Mouse (Mus musculus) CH12.LX (cell line): ENCODE measurements around the gene Igll1. TPM values are rescaled to one million over a fixed set of nuclear protein-coding genes. Genes with fewer than 3 reads are reported as not detected.

Experiments used
- DNase-seq: peaks from one replicate; pipeline ENCODE4 v3.0.0-alpha.2; 2013; ENCODE audit errors: extremely low read depth
- H3K27ac ChIP-seq: 2 replicates; pipeline ENCODE4 v1.5.1; 2012; ENCODE audit warnings: low read depth, mild to moderate bottlenecking, control low read depth, moderate library complexity; ENCODE audit not compliant: insufficient read depth
- H3K27me3 ChIP-seq: replicated peaks from 2 replicates; pipeline ENCODE3; 2012; ENCODE audit warnings: inconsistent platforms
- H3K36me3 ChIP-seq, 2 experiments: replicated peaks in 1 of 2; 2 replicates each; pipeline versions ENCODE3 to v1.6.1; 2012; ENCODE audit warnings: inconsistent platforms in 1 of 2, low read length in 1 of 2, mild to moderate bottlenecking in 1 of 2, mixed read lengths in 1 of 2, moderate library complexity in 1 of 2; ENCODE audit not compliant: control insufficient read depth in 1 of 2, insufficient read depth in 1 of 2
- H3K4me1 ChIP-seq, 2 experiments: 2 replicates each; pipeline ENCODE4 v1.6.1; 2012; ENCODE audit warnings: inconsistent platforms in 1 of 2, moderate library complexity in 1 of 2; ENCODE audit not compliant: insufficient read depth in 2 of 2, control insufficient read depth in 1 of 2
- H3K4me2 ChIP-seq: 2 replicates; pipeline ENCODE4 v1.6.1; 2012; ENCODE audit warnings: low read depth, mild to moderate bottlenecking, control low read depth; ENCODE audit not compliant: poor library complexity, insufficient read depth, severe bottlenecking
- H3K4me3 ChIP-seq, 3 experiments: fragments of 150-350 bp in 1 of 3; sonication (generic) in 1 of 3; replicated peaks in 1 of 3; 2 replicates each; pipeline versions ENCODE3 to v1.5.1; 2011 to 2012; ENCODE audit warnings: low read depth in 2 of 3, low read length in 2 of 3, mild to moderate bottlenecking in 2 of 3, moderate library complexity in 2 of 3, control low read depth in 1 of 3, improper control_type of control experiment in 1 of 3, inconsistent platforms in 1 of 3, mixed read lengths in 1 of 3; ENCODE audit not compliant: poor library complexity in 1 of 3
- H3K79me2 ChIP-seq: replicated peaks from 2 replicates; pipeline ENCODE4 v1.6.1; 2012; ENCODE audit warnings: mild to moderate bottlenecking, moderate library complexity; ENCODE audit not compliant: control insufficient read depth, poor library complexity, insufficient read depth, severe bottlenecking; ENCODE audit errors: extremely low read depth
- H3K9ac ChIP-seq: 2 replicates; pipeline ENCODE4 v1.6.1; 2012; ENCODE audit warnings: low read depth, mild to moderate bottlenecking, control low read depth, moderate library complexity; ENCODE audit not compliant: insufficient read depth
- H3K9me3 ChIP-seq: replicated peaks from 2 replicates; pipeline ENCODE3; 2012; ENCODE audit warnings: low read length, inconsistent platforms, mixed read lengths
- BHLHE40 ChIP-seq: IDR thresholded peaks from 2 replicates; pipeline ENCODE4 v1.6.1; 2011; ENCODE audit warnings: mild to moderate bottlenecking, low read depth, low read length, improper control_type of control experiment
- CHD1 ChIP-seq: IDR thresholded peaks from 2 replicates; pipeline ENCODE4 v1.6.1; 2012; ENCODE audit warnings: low read depth, low read length, improper control_type of control experiment, inconsistent platforms
- ELF1 ChIP-seq: IDR thresholded peaks from 2 replicates; pipeline ENCODE4 v1.6.1; 2014; ENCODE audit warnings: low read depth, mild to moderate bottlenecking, inconsistent platforms, low read length, improper control_type of control experiment
- EP300 ChIP-seq: IDR thresholded peaks from 2 replicates; pipeline ENCODE4 v1.6.1; 2011; ENCODE audit warnings: low read length, improper control_type of control experiment
- ETS1 ChIP-seq: conservative IDR thresholded peaks from 2 replicates; pipeline ENCODE4 v1.6.1; 2012; ENCODE audit warnings: low read depth, mild to moderate bottlenecking, inconsistent platforms, low read length, improper control_type of control experiment, moderate library complexity
- GABPA ChIP-seq: IDR thresholded peaks from 2 replicates; pipeline ENCODE4 v1.6.1; 2012; ENCODE audit warnings: low read depth, low read length, improper control_type of control experiment, inconsistent platforms; ENCODE audit not compliant: insufficient replicate concordance
- HCFC1 ChIP-seq: IDR thresholded peaks from 2 replicates; pipeline ENCODE4 v1.6.1; 2012; ENCODE audit warnings: low read depth, mild to moderate bottlenecking, inconsistent platforms, low read length, improper control_type of control experiment
- IRF4 ChIP-seq: IDR thresholded peaks from 2 replicates; pipeline ENCODE4 v1.6.1; 2014; ENCODE audit warnings: low read depth, mild to moderate bottlenecking, inconsistent platforms, low read length, improper control_type of control experiment
- JUND ChIP-seq: conservative IDR thresholded peaks from 2 replicates; pipeline ENCODE4 v1.6.1; 2011; ENCODE audit warnings: low read depth, low read length, improper control_type of control experiment
- MAFK ChIP-seq: IDR thresholded peaks from 2 replicates; pipeline ENCODE4 v1.6.1; 2011; ENCODE audit warnings: low read length, improper control_type of control experiment; ENCODE audit not compliant: insufficient replicate concordance
- MAX ChIP-seq: IDR thresholded peaks from 2 replicates; pipeline ENCODE4 v1.6.1; 2011; ENCODE audit warnings: low read length, improper control_type of control experiment
- MAZ ChIP-seq: IDR thresholded peaks from 2 replicates; pipeline ENCODE4 v1.6.1; 2012; ENCODE audit warnings: low read depth, mild to moderate bottlenecking, inconsistent platforms, low read length, improper control_type of control experiment, moderate library complexity
- MEF2A ChIP-seq: IDR thresholded peaks from 2 replicates; pipeline ENCODE4 v1.6.1; 2014; ENCODE audit warnings: low read depth, mild to moderate bottlenecking, inconsistent platforms, low read length, improper control_type of control experiment, borderline replicate concordance
- MYC ChIP-seq: IDR thresholded peaks from 2 replicates; pipeline ENCODE4 v1.6.1; 2011; ENCODE audit warnings: low read depth, mild to moderate bottlenecking, improper control_type of control experiment, low read length
- NELFE ChIP-seq: IDR thresholded peaks from 2 replicates; pipeline ENCODE4 v1.6.1; 2011; ENCODE audit warnings: low read depth, low read length, improper control_type of control experiment
- PAX5 ChIP-seq: IDR thresholded peaks from 2 replicates; pipeline ENCODE4 v1.6.1; 2012; ENCODE audit warnings: low read length, inconsistent platforms, mixed read lengths
- POLR2A ChIP-seq: IDR thresholded peaks from 2 replicates; pipeline ENCODE4 v1.6.1; 2011; ENCODE audit warnings: low read depth, mild to moderate bottlenecking, improper control_type of control experiment, low read length
- POLR2AphosphoS2 ChIP-seq: IDR thresholded peaks from 2 replicates; pipeline ENCODE4 v1.6.1; 2011; ENCODE audit warnings: low read depth, low read length, improper control_type of control experiment
- SIN3A ChIP-seq: IDR thresholded peaks from 2 replicates; pipeline ENCODE4 v1.6.1; 2012; ENCODE audit warnings: low read length, improper control_type of control experiment, inconsistent platforms
- USF2 ChIP-seq: conservative IDR thresholded peaks from 2 replicates; pipeline ENCODE4 v1.6.1; 2011; ENCODE audit warnings: low read depth, low read length, improper control_type of control experiment
- ZC3H11A ChIP-seq: IDR thresholded peaks from 2 replicates; pipeline ENCODE4 v1.6.1; 2012; ENCODE audit warnings: low read depth, mild to moderate bottlenecking, inconsistent platforms, low read length, improper control_type of control experiment
- ZKSCAN1 ChIP-seq: IDR thresholded peaks from 2 replicates; pipeline ENCODE4 v1.6.1; 2012; ENCODE audit warnings: low read depth, inconsistent platforms, low read length, improper control_type of control experiment, borderline replicate concordance
- ZMIZ1 ChIP-seq: IDR thresholded peaks from 2 replicates; pipeline ENCODE4 v1.6.1; 2012; ENCODE audit warnings: low read depth, mild to moderate bottlenecking, inconsistent platforms, low read length, improper control_type of control experiment
- dilution Hi-C: fragments of 300-500 bp; cut with MboI; formaldehyde crosslinking; loops from 2 replicates; pipeline ENCODE4 v1.14.3; 2020; ENCODE audit warnings: low sequenced_read_pairs; ENCODE audit not compliant: extremely low pct_unique_long_range_greater_than_20kb, extremely low pct_ligation_motif_present
- in situ Hi-C: fragments of 300-500 bp; cut with MboI; formaldehyde crosslinking; loops from 3 replicates; pipeline ENCODE4 v1.14.3; 2019; ENCODE audit warnings: low sequenced_read_pairs, low pct_ligation_motif_present, low pct_unique_long_range_greater_than_20kb, mixed read lengths
- polyA plus RNA-seq: library from polyadenylated mRNA; unstranded; fragments of >175 nt; gene quantifications from 2 replicates; pipeline ENCODE4 v1.2.1, GENCODE M21; 2012; ENCODE audit warnings: low read depth; ENCODE audit not compliant: insufficient read length
- total RNA-seq, 2 experiments: library from RNA; depleted of rRNA; stranded (reverse); fragments of 300-350 nt in 1 of 2; fragments of >200 nt in 1 of 2; gene quantifications; 2 replicates each; pipeline ENCODE4 v1.2.3; 2012 to 2014

The Igll1 gene
- total and polyA plus RNA-seq, 3 experiments = not detected

- TF ChIP-seq MEF2A = peak; percentile 63
- no peak; the same call in 1 of the 2 replicates for TF ChIP-seq USF2
- TF ChIP-seq PAX5 = no peak
- peak; percentile 66 for TF ChIP-seq HCFC1
- TF ChIP-seq JUND = no peak
- peak; percentile 88 for TF ChIP-seq ELF1
- no peak for TF ChIP-seq EP300
- TF ChIP-seq ZKSCAN1 = no peak
Measured at GRCm38 (mm10) chr16:16896382-16897055, 32.7 kb upstream of the Igll1 start, which contains the start of gene Ppm1f (continued).

- in situ Hi-C loops (loop anchor here (5.0 kb wide), 1 partner anchor 34 kb away; the partner anchor contains the start of gene Igll1), dilution Hi-C loops (no loop called here)
- no peak for TF ChIP-seq IRF4
- no peak for TF ChIP-seq MAFK
- TF ChIP-seq BHLHE40 = peak; percentile 46; the same call in 1 of the 2 replicates
- TF ChIP-seq ZC3H11A = no peak
- TF ChIP-seq MYC = no peak
- 0 out of 2 replicates have a peak, but pooled peaks have one; percentile 20 for TF ChIP-seq ETS1
- no peak for TF ChIP-seq POLR2A
- TF ChIP-seq MAX = peak; percentile 5; the same call in 1 of the 2 replicates
- TF ChIP-seq EP300 = 0 out of 2 replicates have a peak, but pooled peaks have one; percentile 37
- TF ChIP-seq MAZ = peak; percentile 15; the same call in 1 of the 2 replicates
- TF ChIP-seq CHD1 = no peak
- Histone ChIP-seq H3K79me2 (no peaks in the 10 kb centered on the region), H3K9me3 (no peaks in the 10 kb centered on the region), H3K9ac (no peak overlapping the region), H3K4me1 (peaks cover 9 to 43% of the 10 kb centered on the region in 2 experiments), H3K36me3 (peaks cover 28 to 65% of the 10 kb centered on the region in 2 experiments), H3K4me2 (no peak overlapping the region), H3K27ac (peak overlapping the region; percentile 57), H3K4me3 (peak overlapping the region in 1 of 3 experiments; percentile 69), H3K27me3 (no peaks in the 10 kb centered on the region)
- DNase-seq = peak; percentile 88
Measured at GRCm38 (mm10) chr16:16896015-16896381, 32.2 kb upstream of the Igll1 start.

DNA sequence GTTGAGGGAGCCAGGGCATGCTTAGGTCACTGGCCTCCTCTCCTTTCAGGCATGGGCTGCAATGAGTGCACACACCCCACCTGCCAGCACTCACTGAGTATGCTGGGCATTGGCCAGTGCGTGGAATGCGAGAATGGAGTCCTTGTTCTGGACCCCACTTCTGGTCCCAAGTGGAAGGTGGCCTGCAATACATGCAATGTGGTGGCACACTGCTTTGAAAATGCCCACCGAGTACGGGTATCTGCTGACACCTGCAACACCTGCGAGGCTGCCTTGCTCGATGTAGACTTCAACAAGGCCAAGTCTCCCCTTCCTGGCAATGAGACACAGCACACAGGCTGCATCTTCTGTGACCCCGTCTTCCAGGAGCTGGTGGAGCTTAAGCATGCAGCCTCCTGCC is 28.6 kb upstream of the Igll1 start:
- Histone ChIP-seq H3K9me3 (no peaks in the 10 kb centered on the region), H3K4me3 (no peak overlapping the region), H3K27me3 (no peaks in the 10 kb centered on the region), H3K4me1 (peaks cover 5 to 20% of the 10 kb centered on the region in 2 experiments), H3K4me2 (no peak overlapping the region), H3K27ac (no peak overlapping the region), H3K36me3 (peaks cover 63 to 80% of the 10 kb centered on the region in 2 experiments), H3K79me2 (no peaks in the 10 kb centered on the region), H3K9ac (no peak overlapping the region)
- DNase-seq = no peak
- dilution Hi-C loops = no loop called here
- in situ Hi-C loops = no loop called here
- TF ChIP-seq ZMIZ1 = no peak
- TF ChIP-seq SIN3A = no peak
- TF ChIP-seq POLR2AphosphoS2 = no peak
- TF ChIP-seq ZC3H11A = no peak
- TF ChIP-seq MAZ = no peak
- TF ChIP-seq NELFE = no peak
- no peak for TF ChIP-seq GABPA
- TF ChIP-seq MYC = no peak
